Mouse (Mus musculus) gastrocnemius, postnatal 14 days (tissue): ENCODE results near the gene Lingo3. TPM values are rescaled to one million over a fixed set of nuclear protein-coding genes. Genes with fewer than 3 reads are reported as not detected.
A peak's percentile ranks its signal among the peaks of the same experiment; 100 is the strongest.
"Not testable (repeated sequence)": the region's sequence is repeated elsewhere in the genome, so short reads cannot be mapped to it uniquely, and the experiment has no call there.

Source experiments
- DNase-seq: peaks from one replicate; pipeline ENCODE4 v3.0.0; 2021; ENCODE audit warnings: mixed read lengths
- intact Hi-C: fragments of 180-260 bp; cut with DNase I; formaldehyde crosslinking; loops from one replicate; pipeline ENCODE4 v1.15.1; 2025; ENCODE audit warnings: low total_unique reads
- total RNA-seq, 2 experiments: library from RNA; stranded (reverse); gene quantifications; 2 replicates each; pipeline ENCODE4 v1.2.3; 2021

Lingo3 gene
- total RNA-seq, 2 experiments from 2014 or later: 11.3 to 24.5 TPM

GRCm38 (mm10) chr10:80826151-80827062 lies 17.4 kb downstream of the Lingo3 start, which contains the start of gene Oaz1:
TSS of gene Oaz1 (plus strand) at chr10:80826656.
- DNase-seq: peak; percentile 98
- intact Hi-C loops: loop anchor here (5.0 kb wide), 1 partner anchor 36 kb away; no protein-coding TSS in a partner anchor

GRCm38 (mm10) chr10:80824827-80825226 lies 19.0 kb downstream of the Lingo3 start:
- DNase-seq: no peak
- intact Hi-C loops: loop anchor here (5.0 kb wide), 1 partner anchor 37 kb away; no protein-coding TSS in a partner anchor

- intact Hi-C loops: loop anchor here (2.0 kb wide), 1 partner anchor 53 kb away; no protein-coding TSS in a partner anchor
- no peak for DNase-seq
These were observed 19.8 kb downstream of the Lingo3 start for GRCm38 (mm10) chr10:80823847-80824643.

GRCm38 (mm10) chr10:80823316-80823715 lies 20.5 kb downstream of the Lingo3 start:
- no peak for DNase-seq
- intact Hi-C loops: loop anchor here (2.0 kb wide), 1 partner anchor 53 kb away; no protein-coding TSS in a partner anchor

- intact Hi-C loops: loop anchor here (2.0 kb wide), 1 partner anchor 54 kb away; no protein-coding TSS in a partner anchor
- DNase-seq: no peak
These were observed 21.3 kb downstream of the Lingo3 start for GRCm38 (mm10) chr10:80822528-80822927.

DNA sequence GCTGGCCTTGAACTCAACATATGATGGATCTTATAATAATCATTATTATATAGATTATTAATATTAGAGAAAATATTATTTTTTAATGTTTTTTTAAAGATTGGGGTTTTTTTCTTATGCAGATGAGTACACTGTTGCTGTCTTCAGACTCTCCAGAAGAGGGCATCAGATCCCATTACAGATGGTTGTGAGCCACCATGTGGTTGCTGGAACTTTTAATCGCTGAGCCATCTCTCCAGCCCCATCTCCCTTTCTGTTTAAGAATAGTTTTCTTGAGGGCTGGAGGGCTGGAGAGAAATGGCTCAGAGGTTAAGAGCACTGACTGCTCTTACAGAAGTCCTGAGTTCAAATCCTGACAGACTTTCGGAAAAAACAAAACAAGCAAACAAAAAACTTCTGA lies 21.8 kb downstream of the Lingo3 start:
- DNase-seq: no peak
- intact Hi-C loops: loop anchor here (2.0 kb wide), 1 partner anchor 55 kb away; no protein-coding TSS in a partner anchor

GRCm38 (mm10) chr10:80819406-80819805 lies 24.4 kb downstream of the Lingo3 start:
- intact Hi-C loops: no loop called here

GRCm38 (mm10) chr10:80818599-80819281 lies 25.1 kb downstream of the Lingo3 start:
- intact Hi-C loops: no loop called here
- no peak for DNase-seq

More at GRCm38 (mm10) chr10:80819406-80819805, 24.4 kb downstream of the Lingo3 start:
- no peak for DNase-seq

- DNase-seq, intact Hi-C loops: not testable (repeated sequence)
These were observed 25.9 kb downstream of the Lingo3 start for GRCm38 (mm10) chr10:80817955-80818354.

GRCm38 (mm10) chr10:80817164-80817563 lies 26.7 kb downstream of the Lingo3 start:
- no peak for DNase-seq
- intact Hi-C loops: no loop called here

DNA sequence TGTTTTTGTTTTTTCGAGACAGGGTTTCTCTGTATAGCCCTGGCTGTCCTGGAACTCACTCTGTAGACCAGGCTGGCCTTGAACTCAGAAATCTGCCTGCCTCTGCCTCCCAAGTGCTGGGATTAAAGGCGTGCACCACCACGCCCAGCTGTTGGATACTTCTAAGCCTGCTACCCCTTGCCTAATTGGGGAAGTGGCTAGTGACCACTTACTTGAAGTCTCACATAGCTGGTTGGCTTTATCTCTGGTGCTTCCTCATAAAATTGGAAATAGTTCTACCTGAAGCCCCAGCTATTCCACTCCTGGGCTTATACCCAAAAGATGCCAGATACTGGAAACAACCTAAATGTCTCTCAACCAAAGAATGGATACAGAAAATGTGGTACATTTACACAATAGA lies 27.5 kb downstream of the Lingo3 start:
- DNase-seq, intact Hi-C loops: not testable (repeated sequence)

DNA sequence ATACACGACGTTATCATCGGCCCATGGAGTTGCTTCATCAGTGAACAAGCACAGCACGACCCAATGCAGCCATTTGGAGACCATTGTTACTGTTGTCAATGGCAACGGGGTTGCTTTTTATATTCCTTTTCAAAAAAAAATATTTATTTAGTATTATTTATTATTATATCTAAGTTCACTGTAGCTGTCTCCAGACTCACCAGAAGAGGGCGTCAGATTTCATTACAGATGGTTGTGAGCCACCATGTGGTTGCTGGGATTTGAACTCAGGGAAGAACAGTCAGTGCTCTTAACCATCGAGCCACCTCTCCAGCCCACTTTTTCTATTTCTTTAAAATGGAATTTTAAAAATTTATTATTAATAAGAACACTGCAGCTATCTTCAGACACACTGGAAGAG lies 29.0 kb downstream of the Lingo3 start:
- intact Hi-C loops: no loop called here

DNA sequence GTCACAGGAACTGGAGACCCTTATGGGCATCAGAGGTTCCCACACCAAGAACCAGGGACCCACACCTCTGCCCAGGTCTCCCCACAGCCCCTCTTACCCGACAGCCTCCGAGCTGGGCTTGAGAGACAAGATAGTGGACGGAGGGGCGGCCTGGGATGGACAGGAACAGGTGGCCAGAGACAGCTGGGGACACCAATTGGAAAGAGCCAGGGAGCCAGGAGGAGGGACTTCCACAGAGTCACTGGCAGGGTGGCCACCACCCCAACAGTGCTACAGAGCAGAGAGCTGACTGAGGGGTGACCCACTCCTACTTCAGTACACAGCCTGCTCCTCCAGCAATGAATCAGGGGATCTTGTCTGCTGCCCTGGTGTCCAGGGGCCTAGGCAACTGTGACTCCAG lies 30.5 kb downstream of the Lingo3 start, which contains the start of gene Jsrp1:
Gene Jsrp1 (minus strand): TSS at position 133 of the 400 bp plus-strand sequence.
- intact Hi-C loops: no loop called here
- DNase-seq: peak; percentile 83

More for the DNA sequence above, 29.0 kb downstream of the Lingo3 start:
- no peak for DNase-seq

DNA sequence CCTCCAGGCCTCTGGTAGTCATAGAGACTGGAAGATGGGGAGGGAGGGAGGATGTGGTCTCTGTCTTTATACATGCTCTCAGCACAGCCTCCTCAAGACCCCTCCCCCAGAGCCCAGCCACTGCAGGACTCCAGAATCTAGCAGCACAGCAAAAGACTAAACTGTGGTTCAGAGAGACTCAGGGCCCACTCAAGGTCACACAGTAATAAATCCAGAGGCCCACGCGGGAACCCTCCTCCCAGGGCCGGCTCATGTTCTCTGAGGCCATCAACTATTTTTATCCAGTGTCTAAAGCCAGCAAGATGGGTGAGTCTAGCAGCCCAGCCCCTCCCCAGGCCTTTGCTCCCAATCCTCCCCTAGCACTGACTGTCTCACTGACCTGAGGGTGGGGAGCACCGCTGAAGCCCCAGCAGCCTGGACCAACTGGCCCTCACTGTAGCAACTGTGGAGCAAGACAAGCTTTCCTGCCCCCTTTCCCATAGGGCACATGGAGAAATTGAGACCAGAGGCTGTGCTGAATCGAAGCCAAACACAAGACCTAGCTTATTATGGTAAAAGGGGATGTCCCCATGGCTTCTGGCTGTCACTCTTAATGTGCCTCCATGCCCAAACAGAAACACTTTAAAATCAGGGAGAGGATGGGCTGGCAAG lies 31.3 kb downstream of the Lingo3 start:
- peak; percentile 41 for DNase-seq
- intact Hi-C loops: no loop called here

DNA sequence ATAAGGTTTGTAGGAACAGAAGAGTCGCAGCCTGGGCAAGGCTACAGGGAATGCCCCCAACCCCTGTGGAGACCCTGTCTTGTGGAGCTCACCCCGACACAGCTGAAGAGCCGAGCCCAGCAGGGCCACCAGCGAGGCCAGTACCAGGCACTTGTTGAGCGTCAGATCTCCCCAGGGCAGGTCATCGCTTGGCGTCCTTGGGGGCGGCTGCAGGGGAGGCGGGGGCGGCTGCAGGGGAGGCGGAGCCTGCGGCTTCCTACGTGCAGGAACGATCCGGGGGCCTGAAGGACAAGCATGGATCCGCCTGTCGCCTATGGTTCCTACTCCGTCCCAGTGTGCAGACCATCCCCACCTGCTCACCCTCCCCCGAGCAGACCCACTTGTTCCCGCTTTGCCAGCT lies 33.8 kb downstream of the Lingo3 start:
- peak; percentile 11 for DNase-seq
- intact Hi-C loops: no loop called here

DNA sequence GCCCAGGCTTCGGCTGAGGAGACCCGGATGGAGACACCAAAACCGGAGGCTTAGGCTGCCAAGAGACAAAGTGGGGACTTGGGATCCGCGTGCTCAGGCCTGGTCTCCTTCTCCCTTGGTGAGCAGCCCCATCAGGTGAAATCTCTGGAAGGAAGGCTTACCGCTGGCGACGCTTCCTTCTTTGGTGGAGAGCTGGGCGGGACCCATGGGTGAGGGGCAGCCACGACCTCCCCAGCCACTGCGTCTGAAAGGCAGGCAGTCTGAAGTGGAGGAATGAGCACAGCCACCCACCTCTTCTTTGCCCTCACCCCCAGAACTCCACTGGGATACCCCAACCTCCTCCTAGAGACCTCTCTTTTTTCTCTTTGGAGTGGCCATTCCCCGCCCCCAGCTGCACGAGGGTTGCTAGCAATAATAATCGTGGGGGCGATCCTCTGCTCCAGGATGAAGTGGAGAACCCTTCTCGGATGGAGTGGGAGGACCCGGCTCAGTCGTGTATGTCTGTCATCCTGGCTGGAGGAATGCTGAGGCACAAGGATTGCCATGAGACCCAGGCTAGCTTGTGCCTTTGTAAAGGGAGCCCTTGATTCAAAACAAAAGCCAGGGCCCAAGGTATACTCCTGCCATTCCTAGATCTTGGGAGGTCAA lies 34.7 kb downstream of the Lingo3 start:
- intact Hi-C loops: loop anchor here (10.0 kb wide), 1 partner anchor 186 kb away; no protein-coding TSS in a partner anchor
- DNase-seq: peak; percentile 3

GRCm38 (mm10) chr10:80808099-80808984 lies 35.5 kb downstream of the Lingo3 start:
- DNase-seq: peak; percentile 3
- intact Hi-C loops: loop anchor here (10.0 kb wide), 1 partner anchor 186 kb away; no protein-coding TSS in a partner anchor
